Mouse (Mus musculus) testis, adult 2 months (tissue): ENCODE data around the gene Iqcj.

Experiments used
- CTCF ChIP-seq: fragments of 200-500 bp; IDR thresholded peaks from 2 replicates; pipeline ENCODE4 v1.5.1; 2012; ENCODE audit warnings: low read depth, mild to moderate bottlenecking, inconsistent platforms, low read length, moderate library complexity; ENCODE audit not compliant: control insufficient read depth, insufficient read depth, insufficient replicate concordance
- POLR2A ChIP-seq: fragments of 200-500 bp; IDR thresholded peaks from 2 replicates; pipeline ENCODE4 v1.6.1; 2012; ENCODE audit warnings: low read depth, mild to moderate bottlenecking, inconsistent platforms, low read length, moderate library complexity; ENCODE audit not compliant: control insufficient read depth

DNA sequence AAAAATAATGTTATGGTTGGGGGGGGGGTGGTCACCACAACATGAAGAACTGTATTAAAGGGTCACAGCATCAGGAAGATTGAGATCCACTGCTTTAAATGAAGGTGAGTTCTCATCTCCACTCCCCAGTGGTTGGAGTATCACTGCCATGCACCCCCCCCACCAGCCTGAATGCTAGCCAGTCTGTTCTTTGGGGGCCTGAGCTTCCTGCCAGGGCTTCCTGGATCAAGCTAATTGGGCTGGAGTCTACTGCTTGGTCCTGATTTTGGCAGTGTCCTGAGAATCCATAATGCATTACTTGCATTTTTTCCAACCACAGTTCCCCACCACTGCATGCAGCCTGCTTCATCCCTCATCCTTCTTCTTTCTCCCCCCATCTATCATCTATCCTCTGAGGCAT, 68.7 kb downstream of the Iqcj start:
- no peak for TF ChIP-seq POLR2A
- TF ChIP-seq CTCF = no peak
